Mouse (Mus musculus) brain, embryonic 14.5 days (tissue): ENCODE measurements around the gene Kcnj5. TPM values are rescaled to one million over a fixed set of nuclear protein-coding genes. Genes with fewer than 3 reads are reported as not detected.

ENCODE experiments used
- DNase-seq: peaks from one replicate; pipeline ENCODE4 v3.0.0-alpha.2; 2011; ENCODE audit warnings: low read depth
- CTCF ChIP-seq: fragments of 200-500 bp; IDR thresholded peaks from 2 replicates; pipeline ENCODE4 v1.5.1; 2012; ENCODE audit warnings: inconsistent platforms, mild to moderate bottlenecking, moderate library complexity, borderline replicate concordance; ENCODE audit not compliant: insufficient read depth, insufficient read length; ENCODE audit errors: extremely low read depth
- POLR2A ChIP-seq: fragments of 200-500 bp; IDR thresholded peaks from 2 replicates; pipeline ENCODE4 v1.6.1; 2012; ENCODE audit warnings: mild to moderate bottlenecking, inconsistent platforms, borderline replicate concordance; ENCODE audit not compliant: poor library complexity, insufficient read depth, insufficient read length, severe bottlenecking; ENCODE audit errors: extremely low read depth
- polyA plus RNA-seq: library from polyadenylated mRNA; depleted of rRNA; stranded (reverse); fragments of >200 nt; gene quantifications from 2 replicates; pipeline ENCODE4 v1.2.3, GENCODE M21; 2012; rRNA removed

Gene Kcnj5
- 0.82 and 0.94 TPM in 2 replicates for polyA plus RNA-seq

DNA sequence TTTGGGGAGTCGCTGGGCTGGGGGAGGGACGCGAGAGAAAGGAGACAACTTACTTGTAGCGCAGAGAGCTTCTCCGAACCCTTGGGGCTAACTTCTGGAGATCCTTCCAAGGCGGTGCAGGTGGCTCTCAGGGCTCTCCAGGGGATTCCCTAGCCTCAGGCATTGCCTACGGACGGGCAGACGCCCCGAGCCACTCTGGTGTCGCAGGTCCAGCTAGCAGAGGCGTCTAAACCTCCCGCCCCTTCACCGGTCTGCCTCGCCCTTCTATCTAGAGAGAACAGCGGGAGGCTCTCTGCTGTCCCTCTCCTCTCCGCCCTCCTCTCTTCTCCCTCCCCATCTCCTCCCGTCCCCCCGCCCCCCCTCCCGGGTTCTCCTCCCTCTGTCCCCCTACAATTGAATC lies at the start of gene Kcnj5:
Gene Kcnj5, minus strand, starts transcription at position 300 of the 400 bp plus-strand sequence.
- DNase-seq: no peak
- TF ChIP-seq POLR2A (no peak), CTCF (no peak)

DNA sequence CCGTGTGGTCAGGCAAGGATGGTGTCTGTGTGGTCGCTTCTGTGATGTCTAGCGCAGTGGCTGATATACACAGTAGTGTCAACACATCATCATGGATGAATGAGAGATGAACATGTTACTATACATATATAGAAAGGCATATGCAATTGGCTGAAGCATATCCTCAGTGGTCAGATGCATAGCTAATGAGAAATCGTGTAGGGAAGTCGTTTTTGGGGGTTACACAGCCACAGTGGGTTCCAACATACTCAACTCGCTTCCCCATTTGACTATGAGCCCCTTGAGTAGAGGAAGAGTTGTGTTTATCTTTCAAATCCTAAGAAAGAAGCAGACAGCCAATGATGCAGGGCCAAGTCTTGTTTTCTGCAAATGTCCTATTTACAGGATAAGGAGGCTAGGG lies 48.6 kb upstream of the Kcnj5 start:
- TF ChIP-seq POLR2A (no peak), CTCF (no peak)

DNA sequence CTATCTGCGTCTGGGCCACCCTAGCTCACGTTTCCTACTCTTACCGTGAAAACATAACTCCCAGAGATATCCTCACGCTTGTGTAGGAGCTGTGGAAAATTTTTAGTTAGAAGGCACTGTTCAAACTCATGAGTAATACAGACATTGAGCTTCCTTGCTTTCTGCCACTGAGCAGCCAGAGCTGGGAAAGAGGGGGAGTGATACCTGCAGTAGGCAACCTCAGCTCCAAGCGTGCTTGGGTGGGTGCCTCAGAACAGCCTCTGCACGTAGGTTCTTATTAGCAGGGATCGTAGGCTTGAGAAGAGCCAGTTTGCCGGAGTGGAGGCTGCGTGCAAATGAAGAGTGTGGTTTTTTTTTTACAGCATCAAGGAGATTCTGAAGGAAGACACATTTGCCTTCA lies 47.6 kb upstream of the Kcnj5 start:
- DNase-seq: no peak
- TF ChIP-seq POLR2A: no peak
- no peak for TF ChIP-seq CTCF

More for the DNA sequence above, 48.6 kb upstream of the Kcnj5 start:
- no peak for DNase-seq

DNA sequence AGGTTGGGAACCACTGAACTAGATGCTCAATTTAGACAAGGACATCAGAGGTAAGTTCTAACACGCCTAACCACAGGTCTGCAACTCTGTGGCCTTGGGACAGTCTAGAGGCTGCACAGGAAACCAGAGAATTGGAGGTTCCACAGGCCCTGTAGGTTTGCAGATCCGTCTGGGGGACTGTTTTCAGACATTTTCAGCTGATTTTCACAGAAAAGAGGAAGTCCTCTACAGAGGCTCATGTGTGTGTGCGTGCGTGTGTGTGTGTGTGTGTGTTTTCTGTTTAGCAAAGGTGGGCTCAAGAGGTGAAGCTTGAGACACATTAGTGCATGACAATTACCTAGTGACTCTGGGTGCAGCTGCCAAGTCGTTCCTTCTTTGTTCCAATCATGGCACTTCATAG lies 46.9 kb upstream of the Kcnj5 start:
- no peak for DNase-seq
- TF ChIP-seq CTCF: no peak
- no peak for TF ChIP-seq POLR2A

DNA sequence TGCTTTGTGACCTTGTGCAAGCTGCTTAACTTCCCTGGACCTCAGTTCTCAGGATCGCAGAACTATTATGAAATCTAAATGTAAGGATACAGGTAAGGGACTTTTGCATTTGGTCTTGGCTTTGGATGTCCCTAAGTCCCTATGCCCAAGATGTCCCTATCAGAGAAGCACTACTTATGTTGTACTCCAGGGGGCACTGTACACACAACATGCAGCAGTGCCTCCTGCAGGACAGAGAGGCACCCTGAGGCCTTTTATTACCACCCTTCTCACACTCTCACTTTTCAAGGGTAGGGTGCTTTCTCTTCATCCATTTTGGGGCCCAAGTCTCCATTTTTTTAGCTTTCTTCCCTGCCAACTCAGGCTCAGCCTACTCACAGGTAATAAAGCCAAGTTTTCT lies 44.0 kb upstream of the Kcnj5 start:
- no peak for DNase-seq
- peak; percentile 31; the same call in 1 of the 2 replicates for TF ChIP-seq CTCF
- TF ChIP-seq POLR2A: no peak

DNA sequence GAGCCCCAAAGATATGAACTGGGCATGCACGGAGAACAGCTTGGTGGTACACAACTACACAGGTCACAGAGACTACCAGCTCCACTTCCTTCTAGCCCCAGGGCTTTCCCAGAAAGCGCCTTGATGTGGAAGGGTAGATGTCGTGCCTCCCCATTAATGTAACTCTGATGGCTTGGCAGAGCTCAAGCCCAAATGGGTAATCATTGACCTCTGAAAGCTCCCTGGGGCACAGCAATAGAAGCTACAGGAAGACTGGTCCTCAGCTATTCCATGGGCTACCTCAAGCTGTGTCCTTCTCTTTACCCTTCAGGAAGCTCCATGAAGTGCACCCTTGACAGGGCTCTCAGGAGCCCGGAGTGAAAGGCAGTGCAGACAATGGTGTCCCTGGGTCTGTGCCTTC lies 40.8 kb upstream of the Kcnj5 start:
- no peak for DNase-seq
- no peak for TF ChIP-seq POLR2A

DNA sequence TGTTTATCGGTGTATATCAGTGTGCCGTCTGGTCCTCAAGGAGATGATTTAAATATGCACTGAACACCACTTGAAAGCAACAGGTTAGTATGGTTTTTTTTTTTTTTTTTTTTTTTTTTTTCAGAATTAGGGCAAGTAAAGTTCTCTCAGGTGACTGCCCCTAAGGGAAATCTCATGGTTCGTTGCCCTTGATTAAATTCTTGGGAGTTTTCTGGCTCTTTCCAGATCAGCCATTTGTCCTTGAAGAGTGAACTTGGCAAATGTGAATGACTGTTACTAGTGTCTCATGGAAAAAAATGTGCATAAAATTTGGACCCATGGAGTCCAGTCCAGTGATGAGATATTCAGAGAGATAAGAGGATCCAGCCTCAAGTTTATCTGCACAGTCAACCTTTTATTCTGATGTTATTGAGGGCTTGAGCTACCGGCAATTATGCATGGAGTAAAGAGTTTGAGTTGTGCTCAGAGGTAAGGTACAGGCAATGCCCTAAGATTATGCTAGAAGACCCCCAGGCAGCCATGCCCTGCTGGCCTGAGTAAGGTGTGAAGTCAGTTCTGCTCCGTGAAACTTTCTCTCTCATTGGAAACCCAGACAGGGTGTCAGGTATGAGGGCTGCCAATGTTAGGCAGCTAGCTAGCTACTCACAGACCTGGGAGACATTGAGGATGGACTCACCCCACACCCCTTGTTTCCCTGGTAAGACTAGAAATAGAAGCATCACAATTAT lies 32.9 kb upstream of the Kcnj5 start:
- no peak for TF ChIP-seq CTCF
- no peak for TF ChIP-seq POLR2A
- DNase-seq: no peak

DNA sequence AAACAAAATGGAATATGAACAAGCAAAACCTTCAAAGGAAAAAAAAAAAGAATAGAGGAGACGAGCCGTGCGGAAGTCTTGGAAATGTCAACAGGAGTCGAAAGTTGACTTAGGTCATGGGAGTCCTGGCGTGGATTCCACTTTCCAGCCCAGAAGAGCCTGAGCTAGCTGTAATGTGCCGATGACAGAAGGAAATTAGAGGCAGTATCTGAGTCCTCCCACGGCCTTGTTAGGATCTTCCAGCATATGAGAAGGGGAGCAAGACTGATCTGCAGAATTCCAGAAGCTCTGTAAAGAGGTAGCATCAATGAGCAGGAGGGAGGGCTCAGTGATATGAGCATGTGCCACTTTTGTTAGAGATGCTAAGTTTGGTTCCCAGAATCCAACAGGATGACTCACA lies 31.9 kb upstream of the Kcnj5 start:
- DNase-seq: no peak
- TF ChIP-seq CTCF: no peak
- TF ChIP-seq POLR2A: no peak

DNA sequence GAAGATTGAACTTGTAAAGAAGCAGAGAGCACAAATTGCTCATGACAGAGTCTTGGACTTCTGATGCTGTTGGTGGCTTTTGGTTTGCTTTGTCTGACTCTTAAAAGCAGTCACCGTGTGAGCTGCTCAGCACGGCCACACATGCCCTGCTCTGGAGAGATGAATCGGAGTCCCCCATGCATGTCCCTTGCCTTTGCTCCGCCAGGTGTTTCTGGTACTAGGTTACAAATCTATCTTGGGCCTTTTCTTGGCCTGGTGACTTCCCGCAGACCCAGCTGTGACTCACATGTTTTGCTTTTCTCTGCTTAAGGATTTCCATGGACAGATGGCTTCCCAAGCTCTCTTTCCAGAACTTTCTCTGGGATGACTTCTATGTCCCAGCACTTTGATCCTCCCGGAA lies 29.5 kb upstream of the Kcnj5 start:
- DNase-seq: no peak
- TF ChIP-seq POLR2A (no peak), CTCF (no peak)

DNA sequence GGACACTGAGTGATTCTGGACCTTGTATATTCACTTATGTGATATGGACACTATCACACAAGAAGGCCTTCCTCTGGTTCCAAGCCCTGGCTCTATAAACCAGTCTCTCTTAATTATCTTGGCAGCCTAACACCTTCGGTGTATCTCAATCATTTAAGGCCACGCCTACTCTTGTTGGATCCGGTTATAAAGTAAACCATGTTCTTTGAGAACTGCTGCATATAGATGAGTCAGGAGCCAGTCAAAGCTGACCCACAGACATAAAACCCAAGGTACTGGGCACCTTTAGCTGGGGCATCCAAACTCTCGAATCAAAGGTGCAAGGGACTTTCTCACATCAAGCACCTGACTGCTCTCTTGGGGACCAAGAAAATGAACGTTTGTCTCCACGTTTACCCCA lies 28.1 kb upstream of the Kcnj5 start, which contains the start of gene Kcnj1:
Gene Kcnj1, plus strand, starts transcription at position 292 of the 400 bp plus-strand sequence.
- no peak for DNase-seq
- no peak for TF ChIP-seq POLR2A
- no peak for TF ChIP-seq CTCF

DNA sequence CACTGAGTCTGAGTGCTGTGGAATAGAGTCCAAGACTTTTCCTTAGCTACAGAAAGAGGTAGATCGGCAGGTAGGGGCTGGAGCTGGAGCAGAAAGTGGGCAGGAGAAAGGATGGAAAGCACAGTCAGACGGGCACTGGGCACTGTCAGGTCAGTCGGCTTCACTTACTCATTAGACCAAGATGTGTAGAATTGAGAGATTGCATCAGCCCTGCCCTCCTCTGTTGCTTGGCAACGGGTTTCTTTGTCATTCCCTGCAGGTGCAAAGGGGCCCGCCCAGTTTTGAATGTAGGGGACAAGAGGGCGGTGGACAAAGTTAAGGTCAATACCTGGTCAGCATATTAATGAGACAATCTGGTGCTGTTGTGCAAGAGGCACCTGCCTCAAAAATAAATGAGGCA lies 25.2 kb upstream of the Kcnj5 start:
- no peak for TF ChIP-seq POLR2A
- TF ChIP-seq CTCF: no peak
- peak; percentile 25 for DNase-seq

DNA sequence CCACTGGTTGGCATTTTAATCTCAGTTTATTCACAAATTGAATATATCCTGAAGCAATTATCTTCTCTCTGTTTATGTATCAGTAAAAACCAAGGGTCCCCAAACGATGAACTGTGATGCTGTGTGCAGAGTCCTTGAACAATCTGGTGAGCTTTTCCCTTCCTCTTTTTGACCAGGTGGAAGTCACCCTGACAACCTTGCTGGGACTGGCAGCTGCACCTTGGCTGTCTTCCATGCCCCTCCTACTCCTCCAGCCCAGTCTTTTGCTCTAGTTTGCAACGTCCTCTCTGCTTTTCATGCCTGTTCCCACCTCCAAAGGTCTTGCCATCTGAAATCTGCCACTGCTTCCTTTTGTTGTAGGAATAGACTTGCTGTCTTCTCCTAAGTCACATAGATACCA lies 24.7 kb upstream of the Kcnj5 start:
- DNase-seq: peak; percentile 17
- TF ChIP-seq CTCF (no peak), POLR2A (no peak)
